Mouse (Mus musculus) layer of hippocampus, adult 11-12 months (tissue): Measurements from ENCODE around the gene 4931423N10Rik.
"Not testable (repeated sequence)": the region's sequence is repeated elsewhere in the genome, so short reads cannot be mapped to it uniquely, and the experiment has no call there.

Source experiments
- DNase-seq: peaks from one replicate; pipeline ENCODE4 v3.0.0; 2022; ENCODE audit warnings: low spot score

Gene 4931423N10Rik

GRCm38 (mm10) chr2:23207070-23207526 lies at the start of gene 4931423N10Rik:
4931423N10Rik (plus strand) TSS chr2:23207476.
- DNase-seq, result no peak

GRCm38 (mm10) chr2:23172305-23172704 lies 35.0 kb upstream of the 4931423N10Rik start:
- DNase-seq, result no peak

GRCm38 (mm10) chr2:23194366-23194765 lies 12.9 kb upstream of the 4931423N10Rik start:
- DNase-seq, result peak; percentile 37

GRCm38 (mm10) chr2:23201034-23201433 lies 6.2 kb upstream of the 4931423N10Rik start:
- no peak for DNase-seq

- no peak for DNase-seq
Observed at GRCm38 (mm10) chr2:23202900-23203670, 4.2 kb upstream of the 4931423N10Rik start.

- no peak for DNase-seq
Observed at GRCm38 (mm10) chr2:23213661-23214060, 6.4 kb downstream of the 4931423N10Rik start.

- DNase-seq, result no peak
Observed at GRCm38 (mm10) chr2:23225199-23225598, 17.9 kb downstream of the 4931423N10Rik start.

- no peak for DNase-seq
Observed at GRCm38 (mm10) chr2:23228463-23228862, 21.2 kb downstream of the 4931423N10Rik start.

- DNase-seq, result no peak
Observed at GRCm38 (mm10) chr2:23234065-23234773, 26.9 kb downstream of the 4931423N10Rik start.

GRCm38 (mm10) chr2:23290991-23291390 lies 83.7 kb downstream of the 4931423N10Rik start:
- DNase-seq, result not testable (repeated sequence)

GRCm38 (mm10) chr2:23314869-23315268 lies 107.6 kb downstream of the 4931423N10Rik start:
- DNase-seq, result peak; percentile 3
